Mouse (Mus musculus) G1E (cell line): ENCODE data around the gene Pifo. TPM values are rescaled to one million over a fixed set of nuclear protein-coding genes. Genes with fewer than 3 reads are reported as not detected.

Source experiments
- ATAC-seq: 2 replicates; pipeline ENCODE4 v1.8.0; 2016; ENCODE audit warnings: mild to moderate bottlenecking; ENCODE audit not compliant: insufficient number of reproducible peaks, poor library complexity, low FRiP score, severe bottlenecking; ENCODE audit errors: extremely low read depth
- DNase-seq: peaks from one replicate; pipeline ENCODE4 v3.0.0; 2012; ENCODE audit warnings: low spot score
- H3K27me3 ChIP-seq: 2 replicates; pipeline ENCODE4 v1.6.1; 2012; ENCODE audit warnings: mild to moderate bottlenecking, low read length, inconsistent platforms; ENCODE audit not compliant: insufficient read depth
- H3K36me3 ChIP-seq: replicated peaks from 2 replicates; pipeline ENCODE3; 2012; ENCODE audit warnings: mild to moderate bottlenecking, inconsistent platforms
- H3K4me1 ChIP-seq: 2 replicates; pipeline ENCODE4 v1.6.1; 2012; ENCODE audit warnings: low read depth, low read length, inconsistent platforms, mixed read lengths; ENCODE audit not compliant: insufficient read depth
- H3K4me3 ChIP-seq: 2 replicates; pipeline ENCODE4 v1.5.1; 2012; ENCODE audit warnings: low read depth, mild to moderate bottlenecking, inconsistent platforms, low read length, moderate library complexity, mixed read lengths
- H3K9me3 ChIP-seq: replicated peaks from 2 replicates; pipeline ENCODE4 v1.6.1; 2012; ENCODE audit warnings: inconsistent platforms
- CTCF ChIP-seq: IDR thresholded peaks from 2 replicates; pipeline ENCODE4 v1.5.1; 2012; ENCODE audit warnings: low read depth, low read length, inconsistent platforms, mixed read lengths
- GATA1 ChIP-seq: IDR thresholded peaks from 2 replicates; pipeline ENCODE4 v1.6.1; 2012; ENCODE audit warnings: borderline replicate concordance, low read length, inconsistent platforms, mixed read lengths
- GATA2 ChIP-seq: IDR thresholded peaks from 2 replicates; pipeline ENCODE4 v1.6.1; 2012; ENCODE audit warnings: low read depth, low read length, inconsistent platforms, borderline replicate concordance
- POLR2AphosphoS5 ChIP-seq: IDR thresholded peaks from 2 replicates; pipeline ENCODE4 v1.6.1; 2012; ENCODE audit warnings: low read depth, low read length, inconsistent platforms; ENCODE audit not compliant: insufficient replicate concordance
- TAL1 ChIP-seq: conservative IDR thresholded peaks from 2 replicates; pipeline ENCODE4 v1.6.1; 2012; ENCODE audit warnings: low read depth, low read length, inconsistent platforms, mixed read lengths
- polyA plus RNA-seq: library from polyadenylated mRNA; stranded (reverse); fragments of >175 nt; gene quantifications from 2 replicates; pipeline ENCODE4 v1.2.3, GENCODE M21; 2012
- total RNA-seq, 2 experiments: library from RNA; stranded (forward) in 1 of 2; stranded (reverse) in 1 of 2; fragments of 200-1000 nt in 1 of 2; fragments of >200 nt in 1 of 2; fragmentation: Nextera tagmentation in 1 of 2; gene quantifications; 2 replicates each; pipeline ENCODE4 v1.2.3; 2014 to 2017

Pifo gene
- total and polyA plus RNA-seq, 3 experiments: not detected

DNA sequence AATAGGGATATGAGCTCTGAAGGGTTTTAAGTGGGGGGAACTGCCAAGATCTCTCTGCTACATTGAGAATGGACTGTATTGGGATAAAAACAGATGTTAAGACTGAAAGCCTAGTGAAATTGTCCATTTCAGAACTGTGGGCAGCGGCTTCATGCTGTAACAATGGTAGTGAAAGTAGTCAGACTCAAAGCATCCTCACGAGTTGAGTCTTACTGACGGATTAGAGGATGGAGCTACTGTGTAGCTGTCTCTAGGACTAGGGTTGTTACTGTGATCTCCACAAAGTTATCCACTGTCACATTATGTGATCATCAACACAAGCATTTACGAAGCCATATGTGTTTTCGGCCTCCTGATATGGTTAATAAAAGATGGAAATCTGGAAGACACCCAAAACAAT is 56.2 kb downstream of the Pifo start:
- peak overlapping the region; percentile 98 for H3K4me3 ChIP-seq
- H3K27me3 ChIP-seq: no peaks in the 10 kb centered on the region
- H3K9me3 ChIP-seq: no peaks in the 10 kb centered on the region
- TF ChIP-seq GATA1 (no peak), TAL1 (no peak), GATA2 (no peak)
- H3K36me3 ChIP-seq: peaks cover 73% of the 10 kb centered on the region
- H3K4me1 ChIP-seq: peaks cover 56% of the 10 kb centered on the region
- ATAC-seq (no peak), DNase-seq (no peak)

GRCm38 (mm10) chr3:105957235-105957634 is 57.2 kb downstream of the Pifo start:
- peaks cover 47% of the 10 kb centered on the region for H3K4me1 ChIP-seq
- no peaks in the 10 kb centered on the region for H3K27me3 ChIP-seq
- no peak overlapping the region; the same call in 1 of the 2 replicates for H3K4me3 ChIP-seq
- H3K36me3 ChIP-seq: peaks cover 73% of the 10 kb centered on the region
- TF ChIP-seq TAL1: no peak
- DNase-seq (no peak), ATAC-seq (no peak)
- no peaks in the 10 kb centered on the region for H3K9me3 ChIP-seq

DNA sequence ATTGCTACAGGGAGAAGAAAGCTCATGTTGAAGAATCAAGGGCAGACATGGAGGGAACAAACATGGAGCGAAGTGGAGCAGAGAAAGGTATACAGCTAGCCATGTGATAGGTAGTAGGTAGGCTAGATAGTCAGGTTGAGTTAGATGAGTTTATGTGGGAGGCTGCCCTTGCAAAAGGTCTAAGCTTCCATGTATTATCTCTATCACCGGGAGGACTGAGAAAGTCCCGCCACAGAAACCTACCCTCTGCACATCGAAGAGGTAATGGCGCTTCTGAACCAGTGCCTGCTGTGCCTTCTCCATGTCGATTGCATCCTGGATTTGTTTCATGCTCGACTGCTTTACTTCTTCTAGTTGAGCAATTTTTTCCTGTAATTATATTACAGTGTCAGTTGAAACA is 63.1 kb downstream of the Pifo start:
- Histone ChIP-seq H3K9me3 (no peaks in the 10 kb centered on the region), H3K4me1 (peaks cover 14% of the 10 kb centered on the region), H3K4me3 (no peak overlapping the region), H3K27me3 (no peaks in the 10 kb centered on the region), H3K36me3 (peaks cover 91% of the 10 kb centered on the region)
- ATAC-seq (no peak), DNase-seq (no peak)
- TF ChIP-seq POLR2AphosphoS5 (no peak), GATA2 (no peak), GATA1 (no peak), TAL1 (no peak), CTCF (no peak)

Other genes starting within 250 kb of the Pifo start
- gene Rap1a, start 213.3 kb downstream of the Pifo start, total RNA-seq (2014; fragmentation: Nextera tagmentation): 97.7 and 124 TPM in 2 replicates
- gene Rap1a, start 213.3 kb downstream of the Pifo start, total RNA-seq (2017): 105 and 121 TPM in 2 replicates
- gene Rap1a, start 213.3 kb downstream of the Pifo start, polyA plus RNA-seq: 11.5 and 17.7 TPM in 2 replicates
- gene Adora3, start 143.8 kb downstream of the Pifo start, total RNA-seq (2014; fragmentation: Nextera tagmentation): 1.4 TPM in 1 of 2 replicates, not detected in the other
- 17.4 and 19.3 TPM in 2 replicates for gene Adora3, start 143.8 kb downstream of the Pifo start, total RNA-seq (2017)
- gene Adora3, start 143.8 kb downstream of the Pifo start, polyA plus RNA-seq: not detected in 2 replicates
- not detected in 2 replicates for gene Tmigd3, start 143.7 kb downstream of the Pifo start, total RNA-seq (2014; fragmentation: Nextera tagmentation)
- 1.3 and 5.5 TPM in 2 replicates for gene Tmigd3, start 143.7 kb downstream of the Pifo start, total RNA-seq (2017)
- 0.05 TPM in 1 of 2 replicates, not detected in the other for gene Tmigd3, start 143.7 kb downstream of the Pifo start, polyA plus RNA-seq
- 34.4 and 36.8 TPM in 2 replicates for gene I830077J02Rik, start 82.0 kb downstream of the Pifo start, total RNA-seq (2014; fragmentation: Nextera tagmentation)
- 32.6 and 33.1 TPM in 2 replicates for gene I830077J02Rik, start 82.0 kb downstream of the Pifo start, total RNA-seq (2017)
- gene I830077J02Rik, start 82.0 kb downstream of the Pifo start, polyA plus RNA-seq: 0.98 and 1.6 TPM in 2 replicates
- gene Wdr77, start 55.3 kb downstream of the Pifo start, total RNA-seq (2014; fragmentation: Nextera tagmentation): 59.9 and 68.9 TPM in 2 replicates
- gene Wdr77, start 55.3 kb downstream of the Pifo start, total RNA-seq (2017): 42.7 and 45.2 TPM in 2 replicates
- 60.0 and 68.1 TPM in 2 replicates for gene Wdr77, start 55.3 kb downstream of the Pifo start, polyA plus RNA-seq
- 239 and 247 TPM in 2 replicates for gene Atp5f1, start 54.5 kb downstream of the Pifo start, total RNA-seq (2014; fragmentation: Nextera tagmentation)
- 853 and 891 TPM in 2 replicates for gene Atp5f1, start 54.5 kb downstream of the Pifo start, total RNA-seq (2017)
- gene Atp5f1, start 54.5 kb downstream of the Pifo start, polyA plus RNA-seq: 110 and 140 TPM in 2 replicates
- 2.8 and 3.4 TPM in 2 replicates for gene Ovgp1, start 40.9 kb downstream of the Pifo start, total RNA-seq (2014; fragmentation: Nextera tagmentation)
- 0.33 and 1.0 TPM in 2 replicates for gene Ovgp1, start 40.9 kb downstream of the Pifo start, total RNA-seq (2017)
- 0.13 and 0.22 TPM in 2 replicates for gene Ovgp1, start 40.9 kb downstream of the Pifo start, polyA plus RNA-seq
- not detected in 2 replicates for gene Chil5, start 18.2 kb upstream of the Pifo start, total RNA-seq (2014; fragmentation: Nextera tagmentation)
- not detected in 2 replicates for gene Chil5, start 18.2 kb upstream of the Pifo start, total RNA-seq (2017)
- not detected in 2 replicates for gene Chil5, start 18.2 kb upstream of the Pifo start, polyA plus RNA-seq
- gene Chia1, start 98.6 kb upstream of the Pifo start, total RNA-seq (2014; fragmentation: Nextera tagmentation): not detected in 2 replicates
- gene Chia1, start 98.6 kb upstream of the Pifo start, total RNA-seq (2017): not detected in 2 replicates
- gene Chia1, start 98.6 kb upstream of the Pifo start, polyA plus RNA-seq: not detected in 2 replicates
- not detected in 2 replicates for gene Chil3, start 152.9 kb upstream of the Pifo start, total RNA-seq (2014; fragmentation: Nextera tagmentation)
- not detected in 2 replicates for gene Chil3, start 152.9 kb upstream of the Pifo start, total RNA-seq (2017)
- not detected in 2 replicates for gene Chil3, start 152.9 kb upstream of the Pifo start, polyA plus RNA-seq
- not detected in 2 replicates for gene Chil4, start 204.9 kb upstream of the Pifo start, total RNA-seq (2014; fragmentation: Nextera tagmentation)
- 0.11 TPM in 1 of 2 replicates, not detected in the other for gene Chil4, start 204.9 kb upstream of the Pifo start, total RNA-seq (2017)
- not detected in 2 replicates for gene Chil4, start 204.9 kb upstream of the Pifo start, polyA plus RNA-seq